Mouse (Mus musculus) brain, embryonic 14.5 days (tissue): ENCODE data around the gene Rab10.

ENCODE experiments used
- CTCF ChIP-seq: fragments of 200-500 bp; IDR thresholded peaks from 2 replicates; pipeline ENCODE4 v1.5.1; 2012; ENCODE audit warnings: inconsistent platforms, mild to moderate bottlenecking, moderate library complexity, borderline replicate concordance; ENCODE audit not compliant: insufficient read depth, insufficient read length; ENCODE audit errors: extremely low read depth
- POLR2A ChIP-seq: fragments of 200-500 bp; IDR thresholded peaks from 2 replicates; pipeline ENCODE4 v1.6.1; 2012; ENCODE audit warnings: mild to moderate bottlenecking, inconsistent platforms, borderline replicate concordance; ENCODE audit not compliant: poor library complexity, insufficient read depth, insufficient read length, severe bottlenecking; ENCODE audit errors: extremely low read depth

GRCm38 (mm10) chr12:3347682-3348081 lies 37.9 kb upstream of the Rab10 start:
- TF ChIP-seq CTCF = no peak
- no peak for TF ChIP-seq POLR2A
